In the genomic region with DNA sequence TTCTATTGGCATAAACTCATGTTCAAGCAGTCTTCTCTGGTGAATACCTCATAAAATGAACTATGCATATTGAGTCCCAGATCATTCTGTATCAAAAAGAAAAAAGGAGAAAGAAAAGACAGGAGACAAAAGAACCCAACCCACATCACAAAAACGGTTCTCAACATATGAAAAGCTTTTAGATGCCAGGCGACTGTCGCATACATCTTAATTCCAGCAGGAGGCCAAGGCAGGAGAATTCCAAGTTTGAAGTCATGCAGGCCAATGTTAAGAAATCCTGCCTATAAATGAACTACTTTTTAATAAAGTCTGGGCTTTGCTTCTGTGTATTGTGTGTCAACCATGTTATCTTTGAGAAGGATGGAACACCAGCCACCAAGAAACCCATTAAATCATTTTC, we compare ENCODE assay signal across 10 mouse cellular contexts. TPM values are rescaled to one million over a fixed set of nuclear protein-coding genes. Genes with fewer than 3 reads are reported as not detected.
DNase-seq lines count a peak whose midpoint lies in the region; ATAC-seq lines count a peak whose summit lies in the region.
"Had no signal": no experiment of that assay in that cellular context is flagged by ENCODE, and none has a peak within 500 bp of the region (broad histone marks: within the 10 kb centered on the region; RNA-seq: fewer than 3 reads in every experiment).

No protein-coding gene starts in this region.

- ATAC-seq in heart, embryonic 16.5 days (replicated peaks; ENCODE audit: extremely low read depth, insufficient read depth, low FRiP score): no peak
- no peak for ATAC-seq in embryonic facial prominence, embryonic 12.5 days (ENCODE audit: insufficient number of reproducible peaks, insufficient read depth, low FRiP score, low TSS enrichment)
- ATAC-seq in intestine, embryonic 14.5 days (replicated peaks; ENCODE audit: low FRiP score, low TSS enrichment, low read depth): no peak
- ATAC-seq in midbrain, embryonic 15.5 days (replicated peaks): no peak

- H3K4me1 ChIP-seq in heart, embryonic 16.5 days (ENCODE audit: control insufficient read depth, insufficient read depth, low read length): no peaks in the 10 kb centered on the region
- H3K4me1 ChIP-seq in embryonic facial prominence, embryonic 12.5 days: no peaks in the 10 kb centered on the region
- H3K4me1 ChIP-seq in intestine, embryonic 14.5 days (replicated peaks; ENCODE audit: control insufficient read depth, insufficient read depth, low read length): no peaks in the 10 kb centered on the region
- peaks cover 6% of the 10 kb centered on the region for H3K4me1 ChIP-seq in midbrain, embryonic 15.5 days

- no peaks in the 10 kb centered on the region for H3K9me3 ChIP-seq in heart, embryonic 16.5 days (replicated peaks; ENCODE audit: control insufficient read depth, low read length)
- H3K9me3 ChIP-seq in embryonic facial prominence, embryonic 12.5 days: no peaks in the 10 kb centered on the region
- H3K9me3 ChIP-seq in intestine, embryonic 14.5 days (ENCODE audit: control insufficient read depth, low read length): no peaks in the 10 kb centered on the region
- no peaks in the 10 kb centered on the region for H3K9me3 ChIP-seq in midbrain, embryonic 15.5 days

- peak overlapping the region; percentile 49 for H3K4me3 ChIP-seq in heart, embryonic 16.5 days (ENCODE audit: low read length)
- H3K4me3 ChIP-seq in embryonic facial prominence, embryonic 12.5 days: no peak overlapping the region; the same call in 1 of the 2 replicates
- no peak overlapping the region for H3K4me3 ChIP-seq in intestine, embryonic 14.5 days (ENCODE audit: low read depth, low read length)
- peak overlapping the region; percentile 38 for H3K4me3 ChIP-seq in midbrain, embryonic 15.5 days

- no peak overlapping the region for H3K9ac ChIP-seq in heart, embryonic 16.5 days (ENCODE audit: low read length)
- no peak overlapping the region for H3K9ac ChIP-seq in embryonic facial prominence, embryonic 12.5 days
- H3K9ac ChIP-seq in intestine, embryonic 14.5 days (ENCODE audit: low read length): no peak overlapping the region
- peak overlapping the region; percentile 45 for H3K9ac ChIP-seq in midbrain, embryonic 15.5 days

- no peaks in the 10 kb centered on the region for H3K36me3 ChIP-seq in heart, embryonic 16.5 days (ENCODE audit: control insufficient read depth, insufficient read depth)
- H3K36me3 ChIP-seq in embryonic facial prominence, embryonic 12.5 days: no peaks in the 10 kb centered on the region
- no peaks in the 10 kb centered on the region for H3K36me3 ChIP-seq in intestine, embryonic 14.5 days (ENCODE audit: control insufficient read depth, insufficient read depth, low read length)
- H3K36me3 ChIP-seq in midbrain, embryonic 15.5 days (replicated peaks): no peaks in the 10 kb centered on the region

- no peak overlapping the region for H3K27ac ChIP-seq in heart, embryonic 16.5 days (ENCODE audit: low read length)
- H3K27ac ChIP-seq in embryonic facial prominence, embryonic 12.5 days: no peak overlapping the region
- H3K27ac ChIP-seq in intestine, embryonic 14.5 days (ENCODE audit: low read depth): no peak overlapping the region
- peak overlapping the region; percentile 58; the same call in 1 of the 2 replicates for H3K27ac ChIP-seq in midbrain, embryonic 15.5 days

- DNase-seq in heart, adult 8-10 months (ENCODE audit: low spot score): no peak
- no peak for DNase-seq in intestine, embryonic 14.5 days (ENCODE audit: low spot score)
- DNase-seq in thymus, postnatal 14 days: no peak
- no peak for DNase-seq in gastrocnemius, adult 8-10 months (ENCODE audit: low spot score in 2 of 2)
- DNase-seq in spleen, postnatal 14 days (ENCODE audit: low spot score in 2 of 2): no peak

- peak overlapping the region; percentile 67; the same call in 1 of the 2 replicates for H3K4me2 ChIP-seq in heart, embryonic 16.5 days (ENCODE audit: low read depth, low read length)
- peak overlapping the region; percentile 41 for H3K4me2 ChIP-seq in embryonic facial prominence, embryonic 12.5 days (replicated peaks)
- peak overlapping the region; percentile 40 for H3K4me2 ChIP-seq in intestine, embryonic 14.5 days (ENCODE audit: low read length)
- peak overlapping the region; percentile 54 for H3K4me2 ChIP-seq in midbrain, embryonic 15.5 days

- WGBS in heart, embryonic 16.5 days: 5% methylated on average over 3 of the region's 3 CpGs
- WGBS in embryonic facial prominence, embryonic 12.5 days: 4% methylated on average over 3 of the region's 3 CpGs
- 7% methylated on average over 3 of the region's 3 CpGs for WGBS in intestine, embryonic 14.5 days
- WGBS in midbrain, embryonic 15.5 days: 5% methylated on average over 3 of the region's 3 CpGs

- H3K27me3 ChIP-seq in heart, embryonic 16.5 days (ENCODE audit: control insufficient read depth, insufficient read depth, low read length): peaks cover 1% of the 10 kb centered on the region
- no peaks in the 10 kb centered on the region for H3K27me3 ChIP-seq in embryonic facial prominence, embryonic 12.5 days
- no peaks in the 10 kb centered on the region for H3K27me3 ChIP-seq in intestine, embryonic 14.5 days (replicated peaks; ENCODE audit: control insufficient read depth, insufficient read depth, low read length)
- H3K27me3 ChIP-seq in midbrain, embryonic 15.5 days (replicated peaks): no peaks in the 10 kb centered on the region

RNA-seq across cellular contexts. Expression of a gene that starts 5.1 kb away (rescaled TPM):
- not detected in 2 replicates for polyA plus RNA-seq in heart, embryonic 16.5 days (2015; fragmentation: Nextera tagmentation; extraction: Ambion mirVana)
- total RNA-seq in heart, adult 8-10 months (2022): not detected
- polyA plus RNA-seq in embryonic facial prominence, embryonic 12.5 days (2016; fragmentation: Nextera tagmentation; extraction: Ambion mirVana): not detected in 2 replicates
- not detected in 2 replicates for polyA plus RNA-seq in intestine, embryonic 14.5 days (2014; fragmentation: Nextera tagmentation; extraction: Ambion mirVana)
- polyA plus RNA-seq in midbrain, embryonic 15.5 days (2015; fragmentation: Nextera tagmentation; extraction: Ambion mirVana): not detected in 2 replicates
- total RNA-seq in gastrocnemius, adult 8-10 months (2022): not detected
- total RNA-seq: left cerebral cortex, adult 18-20 months had no signal
- polyA plus RNA-seq: brain, embryonic 14.5 days had no signal

RNA-seq across cellular contexts. Expression of a gene that starts 22.1 kb away (rescaled TPM):
- 3.5 and 4.3 TPM in 2 replicates for polyA plus RNA-seq in heart, embryonic 16.5 days (2015; fragmentation: Nextera tagmentation; extraction: Ambion mirVana)
- 1 to 10 TPM; 3.8 to 6.8 (median 4.1) TPM for total RNA-seq in heart, adult 8-10 months (2022)
- polyA plus RNA-seq in embryonic facial prominence, embryonic 12.5 days (2016; fragmentation: Nextera tagmentation; extraction: Ambion mirVana): 2.4 and 2.9 TPM in 2 replicates
- polyA plus RNA-seq in intestine, embryonic 14.5 days (2014; fragmentation: Nextera tagmentation; extraction: Ambion mirVana): 7.6 and 8.9 TPM in 2 replicates
- 3.1 and 4.5 TPM in 2 replicates for polyA plus RNA-seq in midbrain, embryonic 15.5 days (2015; fragmentation: Nextera tagmentation; extraction: Ambion mirVana)
- 1 to 10 TPM in 2 of 4 experiments, under 1 TPM in 2; 0.61 to 1.8 (median 1.0) TPM for total RNA-seq in gastrocnemius, adult 8-10 months (2022)

RNA-seq across cellular contexts. Expression of a gene that starts 22.9 kb away (rescaled TPM):
- polyA plus RNA-seq in heart, embryonic 16.5 days (2015; fragmentation: Nextera tagmentation; extraction: Ambion mirVana): 48.5 and 53.1 TPM in 2 replicates
- total RNA-seq in heart, adult 8-10 months (2022): 10 to 100 TPM; 47.9 to 60.0 (median 55.8) TPM
- 44.1 and 51.1 TPM in 2 replicates for polyA plus RNA-seq in embryonic facial prominence, embryonic 12.5 days (2016; fragmentation: Nextera tagmentation; extraction: Ambion mirVana)
- 30.8 and 44.8 TPM in 2 replicates for polyA plus RNA-seq in intestine, embryonic 14.5 days (2014; fragmentation: Nextera tagmentation; extraction: Ambion mirVana)
- 11.1 and 13.2 TPM in 2 replicates for polyA plus RNA-seq in midbrain, embryonic 15.5 days (2015; fragmentation: Nextera tagmentation; extraction: Ambion mirVana)
- 10 to 100 TPM; 29.7 to 40.5 (median 33.7) TPM for total RNA-seq in gastrocnemius, adult 8-10 months (2022)

RNA-seq across cellular contexts. Expression of a gene that starts 52.2 kb away (rescaled TPM):
- polyA plus RNA-seq in heart, embryonic 16.5 days (2015; fragmentation: Nextera tagmentation; extraction: Ambion mirVana): 65.4 and 65.5 TPM in 2 replicates
- total RNA-seq in heart, adult 8-10 months (2022): 100 to 1,000 TPM in 1 of 4 experiments, 10 to 100 TPM in 3; 91.5 to 100 (median 96.2) TPM
- polyA plus RNA-seq in embryonic facial prominence, embryonic 12.5 days (2016; fragmentation: Nextera tagmentation; extraction: Ambion mirVana): 80.8 and 85.0 TPM in 2 replicates
- 50.9 and 60.9 TPM in 2 replicates for polyA plus RNA-seq in intestine, embryonic 14.5 days (2014; fragmentation: Nextera tagmentation; extraction: Ambion mirVana)
- polyA plus RNA-seq in midbrain, embryonic 15.5 days (2015; fragmentation: Nextera tagmentation; extraction: Ambion mirVana): 102 and 103 TPM in 2 replicates
- total RNA-seq in gastrocnemius, adult 8-10 months (2022): 10 to 100 TPM; 61.4 to 66.8 (median 65.4) TPM

RNA-seq across cellular contexts. Expression of a gene that starts 52.4 kb away (rescaled TPM):
- polyA plus RNA-seq in heart, embryonic 16.5 days (2015; fragmentation: Nextera tagmentation; extraction: Ambion mirVana): 5.8 and 7.1 TPM in 2 replicates
- under 1 TPM; 0.22 to 0.57 (median 0.35) TPM for total RNA-seq in heart, adult 8-10 months (2022)
- polyA plus RNA-seq in embryonic facial prominence, embryonic 12.5 days (2016; fragmentation: Nextera tagmentation; extraction: Ambion mirVana): 16.6 and 19.3 TPM in 2 replicates
- polyA plus RNA-seq in intestine, embryonic 14.5 days (2014; fragmentation: Nextera tagmentation; extraction: Ambion mirVana): 13.3 and 17.1 TPM in 2 replicates
- 1.5 and 2.8 TPM in 2 replicates for polyA plus RNA-seq in midbrain, embryonic 15.5 days (2015; fragmentation: Nextera tagmentation; extraction: Ambion mirVana)
- under 1 TPM in 2 of 4 experiments, not detected in 2; 0.07 to 0.11 TPM for total RNA-seq in gastrocnemius, adult 8-10 months (2022)

Comparison
In these comparisons a context has a peak if more than half of its experiments do, and no peak if none do; other contexts are left out.
1. H3K4me3 ChIP-seq: peak in heart, embryonic 16.5 days (single experiment) and midbrain, embryonic 15.5 days (single experiment); none in embryonic facial prominence, embryonic 12.5 days (single experiment) and intestine, embryonic 14.5 days (single experiment).
2. Peak in every context shown above with its lines, with median percentiles within 50 percentile points of each other: H3K4me2 ChIP-seq.